Mouse (Mus musculus) kidney, adult 2 months (tissue): ENCODE data around the gene Parp16. TPM values are rescaled to one million over a fixed set of nuclear protein-coding genes. Genes with fewer than 3 reads are reported as not detected.

ENCODE experiments used
- DNase-seq: peaks from one replicate; pipeline ENCODE4 v3.0.0; 2021
- H3K27ac ChIP-seq: fragments of 200-500 bp; 2 replicates; pipeline ENCODE4 v1.5.1; 2012; ENCODE audit warnings: low read depth, low read length, control low read depth, inconsistent platforms; ENCODE audit not compliant: insufficient read depth
- H3K27me3 ChIP-seq: fragments of 200-500 bp; replicated peaks from 2 replicates; pipeline ENCODE4 v1.6.1; 2012; ENCODE audit warnings: mild to moderate bottlenecking, moderate library complexity, low read length, inconsistent platforms; ENCODE audit not compliant: control insufficient read depth, insufficient read depth
- H3K36me3 ChIP-seq: fragments of 200-500 bp; 2 replicates; pipeline ENCODE4 v1.6.1; 2012; ENCODE audit warnings: mild to moderate bottlenecking, moderate library complexity, low read length, inconsistent platforms; ENCODE audit not compliant: control insufficient read depth, insufficient read depth
- H3K4me1 ChIP-seq: fragments of 200-500 bp; 2 replicates; pipeline ENCODE4 v1.6.1; 2011; ENCODE audit warnings: low read length; ENCODE audit not compliant: control insufficient read depth, insufficient read depth
- H3K4me3 ChIP-seq: fragments of 200-500 bp; 2 replicates; pipeline ENCODE4 v1.5.1; 2011; ENCODE audit warnings: mild to moderate bottlenecking, low read depth, low read length, control low read depth; ENCODE audit not compliant: insufficient read depth
- CTCF ChIP-seq: fragments of 200-500 bp; conservative IDR thresholded peaks from 2 replicates; pipeline ENCODE4 v1.5.1; 2011; ENCODE audit warnings: low read depth, mild to moderate bottlenecking, control low read depth, low read length, moderate library complexity, mixed read lengths; ENCODE audit not compliant: insufficient read depth, insufficient read length
- POLR2A ChIP-seq: fragments of 200-500 bp; IDR thresholded peaks from one replicate; pipeline ENCODE4 v1.6.1; 2011; ENCODE audit warnings: low read depth, low read length, control low read depth
- WGBS: fragments of 180-500 bp; shearing (Covaris S2); methylation state at CpG from one replicate; pipeline ENCODE4 v1.1.7; 2018; 5-methylcytosine and 5-hydroxymethylcytosine counted together
- polyA plus RNA-seq: library from polyadenylated mRNA; depleted of rRNA; stranded (reverse); fragments of >200 nt; gene quantifications from 2 replicates; pipeline ENCODE4 v1.2.3, GENCODE M21; 2012

Gene Parp16
- polyA plus RNA-seq, 1 experiment, result 11.0 TPM

DNA sequence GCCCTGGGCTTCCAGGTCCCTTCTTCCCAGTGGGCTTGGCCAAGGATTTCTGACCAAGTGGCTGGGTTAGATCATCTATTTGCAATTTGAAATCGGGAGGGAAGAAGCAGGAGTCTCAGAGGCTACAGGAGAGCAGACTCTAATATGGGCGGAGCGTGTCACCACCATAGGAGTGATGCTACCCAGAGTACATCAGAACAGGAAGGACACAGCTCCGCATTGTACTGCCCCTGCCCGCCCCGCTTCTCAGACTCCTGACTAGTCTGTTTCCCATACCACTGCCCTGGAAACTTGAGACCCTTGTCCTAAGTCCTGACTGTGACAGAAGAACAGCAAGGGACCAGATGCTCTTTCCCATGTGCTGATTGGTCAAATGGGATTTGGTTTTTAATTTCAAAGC, 37.5 kb upstream of the Parp16 start:
- Histone ChIP-seq H3K4me3 (no peak overlapping the region), H3K4me1 (peaks cover 5% of the 10 kb centered on the region), H3K27ac (no peak overlapping the region), H3K36me3 (no peaks in the 10 kb centered on the region), H3K27me3 (no peaks in the 10 kb centered on the region)
- TF ChIP-seq POLR2A (no peak), CTCF (no peak)
- no peak for DNase-seq
- 77% methylated on average over 6 of the region's 6 CpGs for WGBS

DNA sequence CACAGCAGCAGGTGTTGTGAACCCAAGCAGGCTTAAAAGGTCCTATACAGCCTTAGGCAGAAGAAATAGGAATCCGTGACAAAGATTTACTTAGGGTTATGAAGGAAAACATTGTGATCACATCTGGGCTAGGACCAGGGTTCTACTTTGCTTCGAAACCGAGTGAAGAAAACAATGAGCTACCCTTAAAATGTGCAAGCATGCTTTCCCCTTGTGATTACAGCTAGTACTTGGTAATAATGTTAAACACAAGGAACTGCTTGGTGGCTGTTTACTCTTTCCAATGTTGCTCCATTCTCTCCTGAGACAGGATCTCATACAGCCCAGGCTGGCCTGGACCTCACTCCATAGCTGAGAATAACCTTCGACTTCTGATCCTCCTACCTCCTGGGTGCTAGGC, 34.0 kb upstream of the Parp16 start:
- no peak for TF ChIP-seq CTCF
- TF ChIP-seq POLR2A, result no peak
- WGBS, result 87% methylated on average over 4 of the region's 4 CpGs
- H3K27ac ChIP-seq, result no peak overlapping the region
- H3K27me3 ChIP-seq, result no peaks in the 10 kb centered on the region
- DNase-seq, result no peak
- no peaks in the 10 kb centered on the region for H3K36me3 ChIP-seq
- no peak overlapping the region for H3K4me3 ChIP-seq
- no peaks in the 10 kb centered on the region for H3K4me1 ChIP-seq

DNA sequence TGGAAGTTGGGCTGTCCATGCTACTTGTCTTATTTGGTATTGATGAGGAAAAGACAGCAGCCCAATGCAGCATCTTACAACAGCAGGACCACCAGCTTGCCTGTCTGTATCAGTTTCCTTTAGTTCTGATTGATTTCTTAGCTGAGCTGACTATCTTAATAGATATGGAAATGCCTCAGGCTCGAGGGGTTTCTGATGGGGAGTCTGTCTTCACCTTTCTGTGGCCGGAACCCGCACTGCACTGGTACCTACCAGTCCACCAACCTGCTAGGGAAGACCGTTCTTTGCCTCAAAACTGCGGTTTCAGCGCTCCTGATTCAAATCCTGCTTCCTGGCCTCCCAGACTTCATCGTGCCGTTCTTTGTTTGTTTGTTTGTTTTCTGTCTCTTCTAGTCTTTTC, 33.3 kb upstream of the Parp16 start:
- no peaks in the 10 kb centered on the region for H3K4me1 ChIP-seq
- H3K27me3 ChIP-seq, result no peaks in the 10 kb centered on the region
- no peaks in the 10 kb centered on the region for H3K36me3 ChIP-seq
- H3K4me3 ChIP-seq, result no peak overlapping the region
- no peak for DNase-seq
- WGBS, result 79% methylated on average over 8 of the region's 8 CpGs
- TF ChIP-seq CTCF (no peak), POLR2A (no peak)
- H3K27ac ChIP-seq, result no peak overlapping the region

DNA sequence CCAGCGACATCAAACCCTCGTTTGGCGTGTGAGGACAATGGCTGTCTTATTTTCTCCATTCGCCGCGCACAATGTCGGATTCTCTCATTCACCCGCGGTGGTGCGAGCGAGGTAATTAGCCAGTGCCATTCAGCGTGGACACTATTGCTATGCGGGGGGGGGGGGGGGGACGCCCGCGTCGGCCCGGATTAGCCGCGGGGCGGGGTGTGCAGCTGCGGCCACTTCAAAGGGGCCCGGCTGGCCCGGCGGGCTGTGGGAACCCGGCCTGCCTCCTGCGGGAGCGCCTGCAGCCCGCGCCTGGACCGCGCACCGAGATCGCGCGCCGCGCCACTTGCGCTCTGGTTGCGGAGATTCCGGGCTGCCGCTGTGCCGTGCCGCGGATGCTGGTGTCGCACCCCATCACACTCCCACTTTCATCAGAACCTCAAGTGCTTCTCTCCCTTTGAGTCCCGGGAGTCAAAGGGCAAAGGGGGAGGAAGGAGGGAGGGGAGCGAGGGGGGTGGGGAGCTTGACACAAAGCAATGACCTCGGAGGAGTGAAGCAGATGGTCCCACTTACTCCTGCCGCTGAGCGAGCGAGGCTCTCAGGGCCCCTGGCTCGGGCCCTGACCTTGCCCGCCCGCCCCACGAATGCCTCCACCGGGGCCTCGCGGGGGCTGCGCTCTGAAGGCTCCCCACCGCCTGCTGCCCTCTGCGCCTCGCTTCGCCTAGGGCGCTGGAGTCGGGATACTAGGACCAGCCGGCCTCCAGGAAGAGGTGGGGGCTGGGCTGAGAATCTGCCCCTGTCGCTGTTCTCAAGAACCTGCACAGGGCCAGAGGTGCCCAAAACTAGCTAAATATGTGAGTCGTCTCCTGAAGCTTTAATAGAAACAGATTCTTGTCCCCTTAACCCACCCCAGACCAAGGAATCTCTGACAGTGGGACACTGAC, 32.2 kb upstream of the Parp16 start:
- TF ChIP-seq POLR2A (no peak), CTCF (no peak)
- no peaks in the 10 kb centered on the region for H3K36me3 ChIP-seq
- H3K27me3 ChIP-seq, result no peaks in the 10 kb centered on the region
- no peaks in the 10 kb centered on the region for H3K4me1 ChIP-seq
- WGBS, result 9% methylated on average over 68 of the region's 69 CpGs
- DNase-seq, result no peak
- peak overlapping the region; percentile 2; the same call in 1 of the 2 replicates for H3K4me3 ChIP-seq
- H3K27ac ChIP-seq, result no peak overlapping the region

GRCm38 (mm10) chr9:65164870-65165269, 30.3 kb upstream of the Parp16 start:
- Histone ChIP-seq H3K27me3 (no peaks in the 10 kb centered on the region), H3K27ac (no peak overlapping the region), H3K36me3 (no peaks in the 10 kb centered on the region), H3K4me1 (no peaks in the 10 kb centered on the region), H3K4me3 (no peak overlapping the region)
- WGBS, result 32% methylated on average over 1 of the region's 1 CpGs
- TF ChIP-seq CTCF (peak; percentile 40), POLR2A (no peak)
- DNase-seq, result peak; percentile 37

DNA sequence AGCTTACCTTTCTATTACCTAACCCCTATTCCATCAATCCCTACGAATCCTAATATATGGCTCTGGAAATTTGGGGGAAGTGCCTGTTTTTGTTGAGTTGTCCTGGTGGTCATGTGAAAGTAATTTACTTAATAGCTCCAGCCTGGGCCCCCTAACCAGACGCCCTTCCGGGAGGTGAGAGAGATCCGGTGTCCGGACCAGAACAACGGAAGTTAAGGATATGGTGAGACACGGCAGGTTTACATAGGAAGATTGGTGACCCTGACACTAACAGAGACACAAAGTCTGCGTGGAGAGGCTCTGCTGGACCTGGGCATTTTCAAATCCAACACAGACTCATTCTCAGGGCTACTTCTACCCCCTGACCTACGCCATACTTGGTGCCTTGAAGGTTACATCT, 28.8 kb upstream of the Parp16 start:
- Histone ChIP-seq H3K27me3 (no peaks in the 10 kb centered on the region), H3K4me1 (no peaks in the 10 kb centered on the region), H3K27ac (no peak overlapping the region), H3K36me3 (no peaks in the 10 kb centered on the region), H3K4me3 (no peak overlapping the region)
- TF ChIP-seq CTCF (no peak), POLR2A (no peak)
- no peak for DNase-seq
- 64% methylated on average over 9 of the region's 9 CpGs for WGBS

- no peak overlapping the region for H3K4me3 ChIP-seq
- H3K27ac ChIP-seq, result no peak overlapping the region
- H3K4me1 ChIP-seq, result no peaks in the 10 kb centered on the region
- no peak for DNase-seq
- H3K36me3 ChIP-seq, result no peaks in the 10 kb centered on the region
- TF ChIP-seq POLR2A (no peak), CTCF (no peak)
- no peaks in the 10 kb centered on the region for H3K27me3 ChIP-seq
- 72% methylated on average over 6 of the region's 6 CpGs for WGBS
These were observed 26.6 kb upstream of the Parp16 start for GRCm38 (mm10) chr9:65168534-65168933.

DNA sequence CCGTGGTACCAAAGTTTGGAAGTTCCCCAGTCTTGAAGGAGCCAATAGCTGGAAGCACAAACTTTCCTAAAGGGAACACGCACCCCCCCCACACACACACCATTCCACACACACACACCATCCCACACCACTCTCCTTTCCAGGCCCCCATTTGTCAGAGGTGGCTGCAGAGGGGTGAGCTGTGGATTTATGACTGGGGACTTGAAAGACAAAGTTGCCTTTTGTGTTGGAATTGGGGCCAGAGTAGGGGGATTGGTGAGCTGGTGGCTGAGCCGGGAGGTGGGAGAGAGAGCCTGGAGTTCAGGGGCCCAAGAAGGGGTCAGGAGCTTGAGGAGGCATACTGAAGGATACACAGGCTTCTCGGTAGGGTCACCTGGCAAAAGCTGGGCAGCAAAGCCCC, 26.2 kb upstream of the Parp16 start:
- WGBS, result 77% methylated on average over 4 of the region's 4 CpGs
- H3K27me3 ChIP-seq, result no peaks in the 10 kb centered on the region
- no peak for DNase-seq
- TF ChIP-seq POLR2A, result no peak
- no peak for TF ChIP-seq CTCF
- no peak overlapping the region for H3K27ac ChIP-seq
- no peak overlapping the region for H3K4me3 ChIP-seq
- H3K4me1 ChIP-seq, result no peaks in the 10 kb centered on the region
- no peaks in the 10 kb centered on the region for H3K36me3 ChIP-seq
